Mouse (Mus musculus): ENCODE measurements around the gene Adcy5. TPM values are rescaled to one million over a fixed set of nuclear protein-coding genes. Genes with fewer than 3 reads are reported as not detected.

The Adcy5 gene
- total and polyA plus RNA-seq, 2 experiments from 2014 or later: 7.0 to 57.8 TPM

DNA sequence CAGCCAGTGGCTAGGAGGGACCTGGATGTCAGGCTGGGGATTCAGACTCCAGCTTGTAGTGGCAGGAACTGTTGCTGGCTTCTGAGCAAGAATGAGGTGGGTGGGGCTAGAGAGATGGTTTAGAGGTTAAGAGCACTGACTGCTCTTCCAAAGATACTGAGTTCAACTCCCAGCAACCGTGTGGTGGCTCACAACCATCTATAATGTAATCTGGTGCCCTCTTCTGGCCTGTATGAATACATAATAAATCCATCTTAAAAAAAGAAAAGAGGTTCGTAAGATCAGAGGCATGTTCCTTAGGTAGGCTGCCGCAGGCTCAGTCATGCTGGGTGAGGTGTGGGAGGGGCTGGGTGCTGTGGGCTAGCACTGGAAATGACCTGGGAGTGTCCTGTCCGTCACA, 116.9 kb downstream of the Adcy5 start:
- 0 out of 2 replicates have a peak, but pooled peaks cover 3% of the 10 kb centered on the region for H3K4me1 ChIP-seq (ENCODE audit: insufficient read depth)
- peak; percentile 57 for TF ChIP-seq CTCF (IDR thresholded peaks at IDR 0.05; ENCODE audit: low read depth)
- H3K36me3 ChIP-seq (ENCODE audit: insufficient read depth): peaks cover 18% of the 10 kb centered on the region; the same call in 1 of the 2 replicates
- no peaks in the 10 kb centered on the region for H3K27me3 ChIP-seq (ENCODE audit: insufficient read depth, low read length)
- no peak overlapping the region for H3K4me3 ChIP-seq (ENCODE audit: low read depth, low read length)
- DNase-seq: peak; percentile 49
- WGBS: 52% methylated on average over 4 of the region's 4 CpGs
- H3K4me2 ChIP-seq (ENCODE audit: low read depth): no peak overlapping the region
- 0 out of 2 replicates have a peak, but pooled peaks have one; percentile 8 for ATAC-seq
- no peak overlapping the region for H3K27ac ChIP-seq (ENCODE audit: low read depth, low read length)
- no peaks in the 10 kb centered on the region for H3K9me3 ChIP-seq (ENCODE audit: low read length)
- no peak overlapping the region for H3K9ac ChIP-seq

DNA sequence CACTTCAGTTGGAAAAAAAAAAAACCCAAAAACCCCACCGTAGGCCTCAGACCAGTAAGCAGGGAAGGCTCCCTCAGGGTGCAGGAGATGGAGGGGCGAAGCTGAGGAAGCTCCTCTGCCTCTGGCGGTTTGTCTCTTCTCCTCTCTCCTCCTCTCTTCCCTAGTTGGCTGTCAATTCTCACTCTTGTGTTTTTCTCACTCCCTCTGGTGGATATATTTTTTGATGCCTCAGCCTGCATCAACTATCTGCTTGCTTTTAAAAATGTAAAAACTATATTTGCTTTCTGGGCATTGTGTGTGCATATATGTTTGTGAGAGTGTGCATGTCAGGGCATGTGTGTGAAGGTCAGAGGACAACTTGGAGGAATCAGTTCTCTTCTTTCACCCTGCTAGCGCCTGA, 117.7 kb downstream of the Adcy5 start:
- no peak overlapping the region for H3K4me2 ChIP-seq (ENCODE audit: low read depth)
- 42% methylated on average over 4 of the region's 4 CpGs for WGBS
- ATAC-seq (peak; percentile 38; the same call in 1 of the 2 replicates), DNase-seq (peak; percentile 60)
- peak; percentile 68 for TF ChIP-seq CTCF (IDR thresholded peaks at IDR 0.05; ENCODE audit: low read depth)
- H3K27me3 ChIP-seq (ENCODE audit: insufficient read depth, low read length): no peaks in the 10 kb centered on the region
- H3K9ac ChIP-seq: no peak overlapping the region
- H3K4me1 ChIP-seq (ENCODE audit: insufficient read depth): 0 out of 2 replicates have a peak, but pooled peaks cover 3% of the 10 kb centered on the region
- H3K9me3 ChIP-seq (ENCODE audit: low read length): no peaks in the 10 kb centered on the region
- H3K36me3 ChIP-seq (ENCODE audit: insufficient read depth): peaks cover 18% of the 10 kb centered on the region; the same call in 1 of the 2 replicates
- H3K27ac ChIP-seq (ENCODE audit: low read depth, low read length): no peak overlapping the region
- no peak overlapping the region for H3K4me3 ChIP-seq (ENCODE audit: low read depth, low read length)

DNA sequence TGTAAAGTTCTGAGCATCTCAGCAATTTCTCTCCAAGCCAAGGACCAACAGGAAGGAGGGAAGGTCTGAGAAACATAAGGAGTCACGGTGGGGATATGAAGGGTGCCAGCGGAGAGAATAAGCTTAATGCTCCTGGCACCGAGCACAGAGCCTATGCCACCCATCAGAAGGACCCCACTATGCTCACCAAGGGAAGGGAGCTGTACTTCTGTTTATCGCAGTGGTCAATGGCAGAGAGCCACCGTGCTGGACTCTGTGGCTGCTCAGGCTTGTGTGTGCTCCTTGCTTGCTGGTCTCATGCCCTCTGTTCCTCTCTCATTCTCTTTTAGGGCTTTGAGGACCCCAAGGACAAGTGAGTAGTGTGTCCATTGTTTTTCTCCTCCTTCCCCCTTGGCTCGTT, 123.5 kb downstream of the Adcy5 start:
- H3K27ac ChIP-seq (ENCODE audit: low read depth, low read length): no peak overlapping the region
- H3K4me2 ChIP-seq (ENCODE audit: low read depth): no peak overlapping the region
- TF ChIP-seq CTCF (IDR thresholded peaks at IDR 0.05; ENCODE audit: low read depth): no peak
- H3K9ac ChIP-seq: no peak overlapping the region
- H3K9me3 ChIP-seq (ENCODE audit: low read length): no peaks in the 10 kb centered on the region
- H3K27me3 ChIP-seq (ENCODE audit: insufficient read depth, low read length): no peaks in the 10 kb centered on the region
- no peaks in the 10 kb centered on the region for H3K4me1 ChIP-seq (ENCODE audit: insufficient read depth)
- ATAC-seq (no peak), DNase-seq (no peak)
- peaks cover 36% of the 10 kb centered on the region for H3K36me3 ChIP-seq (ENCODE audit: insufficient read depth)
- H3K4me3 ChIP-seq (ENCODE audit: low read depth, low read length): no peak overlapping the region
- 79% methylated on average over 6 of the region's 6 CpGs for WGBS

- no peak for TF ChIP-seq CTCF (IDR thresholded peaks at IDR 0.05; ENCODE audit: low read depth)
- peaks cover 36% of the 10 kb centered on the region for H3K36me3 ChIP-seq (ENCODE audit: insufficient read depth)
- no peak overlapping the region for H3K9ac ChIP-seq
- no peaks in the 10 kb centered on the region for H3K9me3 ChIP-seq (ENCODE audit: low read length)
- H3K27me3 ChIP-seq (ENCODE audit: insufficient read depth, low read length): no peaks in the 10 kb centered on the region
- DNase-seq (no peak), ATAC-seq (no peak)
- no peaks in the 10 kb centered on the region for H3K4me1 ChIP-seq (ENCODE audit: insufficient read depth)
- no peak overlapping the region for H3K27ac ChIP-seq (ENCODE audit: low read depth, low read length)
- no peak overlapping the region for H3K4me2 ChIP-seq (ENCODE audit: low read depth)
- H3K4me3 ChIP-seq (ENCODE audit: low read depth, low read length): no peak overlapping the region
- WGBS: 82% methylated on average over 2 of the region's 2 CpGs
These were observed 127.8 kb downstream of the Adcy5 start for GRCm38 (mm10) chr16:35282456-35282855.

- H3K36me3 ChIP-seq (ENCODE audit: insufficient read depth): peaks cover 35% of the 10 kb centered on the region
- no peak overlapping the region for H3K4me2 ChIP-seq (ENCODE audit: low read depth)
- H3K27me3 ChIP-seq (ENCODE audit: insufficient read depth, low read length): no peaks in the 10 kb centered on the region
- no peak for ATAC-seq
- 70% methylated on average over 9 of the region's 9 CpGs for WGBS
- no peak for DNase-seq
- no peak overlapping the region for H3K27ac ChIP-seq (ENCODE audit: low read depth, low read length)
- no peak for TF ChIP-seq CTCF (IDR thresholded peaks at IDR 0.05; ENCODE audit: low read depth)
- no peaks in the 10 kb centered on the region for H3K9me3 ChIP-seq (ENCODE audit: low read length)
- no peak overlapping the region for H3K4me3 ChIP-seq (ENCODE audit: low read depth, low read length)
- H3K9ac ChIP-seq: no peak overlapping the region
- no peaks in the 10 kb centered on the region for H3K4me1 ChIP-seq (ENCODE audit: insufficient read depth)
These were observed 131.1 kb downstream of the Adcy5 start for GRCm38 (mm10) chr16:35285821-35286220.

GRCm38 (mm10) chr16:35287244-35287643, 132.6 kb downstream of the Adcy5 start:
- H3K9ac ChIP-seq: no peak overlapping the region
- DNase-seq: no peak
- no peak for TF ChIP-seq CTCF (IDR thresholded peaks at IDR 0.05; ENCODE audit: low read depth)
- H3K4me1 ChIP-seq (ENCODE audit: insufficient read depth): no peaks in the 10 kb centered on the region
- WGBS: 87% methylated on average over 5 of the region's 5 CpGs
- no peak overlapping the region for H3K4me3 ChIP-seq (ENCODE audit: low read depth, low read length)
- no peaks in the 10 kb centered on the region for H3K27me3 ChIP-seq (ENCODE audit: insufficient read depth, low read length)
- H3K36me3 ChIP-seq (ENCODE audit: insufficient read depth): peaks cover 42% of the 10 kb centered on the region
- H3K9me3 ChIP-seq (ENCODE audit: low read length): no peaks in the 10 kb centered on the region
- no peak overlapping the region for H3K4me2 ChIP-seq (ENCODE audit: low read depth)
- ATAC-seq: no peak
- H3K27ac ChIP-seq (ENCODE audit: low read depth, low read length): no peak overlapping the region

GRCm38 (mm10) chr16:35297786-35298185, 143.1 kb downstream of the Adcy5 start:
- Histone ChIP-seq H3K27me3 (ENCODE audit: insufficient read depth, low read length) (no peaks in the 10 kb centered on the region), H3K36me3 (ENCODE audit: insufficient read depth) (peaks cover 41% of the 10 kb centered on the region), H3K9me3 (ENCODE audit: low read length) (no peaks in the 10 kb centered on the region), H3K9ac (no peak overlapping the region), H3K4me1 (ENCODE audit: insufficient read depth) (no peaks in the 10 kb centered on the region), H3K27ac (ENCODE audit: low read depth, low read length) (no peak overlapping the region), H3K4me2 (ENCODE audit: low read depth) (no peak overlapping the region), H3K4me3 (ENCODE audit: low read depth, low read length) (no peak overlapping the region)
- DNase-seq (no peak), ATAC-seq (no peak)
- TF ChIP-seq CTCF (IDR thresholded peaks at IDR 0.05; ENCODE audit: low read depth): no peak
- 73% methylated on average over 5 of the region's 5 CpGs for WGBS
